Mouse (Mus musculus): ENCODE results near the gene Hacd3. TPM values are rescaled to one million over a fixed set of nuclear protein-coding genes. Genes with fewer than 3 reads are reported as not detected.
A peak's percentile ranks its signal among the peaks of the same experiment; 100 is the strongest.
"Not testable (repeated sequence)": the region's sequence is repeated elsewhere in the genome, so short reads cannot be mapped to it uniquely, and the experiment has no call there.

Hacd3 gene
- polyA plus RNA-seq, 1 experiment from 2014 or later, result 52.3 TPM

DNA sequence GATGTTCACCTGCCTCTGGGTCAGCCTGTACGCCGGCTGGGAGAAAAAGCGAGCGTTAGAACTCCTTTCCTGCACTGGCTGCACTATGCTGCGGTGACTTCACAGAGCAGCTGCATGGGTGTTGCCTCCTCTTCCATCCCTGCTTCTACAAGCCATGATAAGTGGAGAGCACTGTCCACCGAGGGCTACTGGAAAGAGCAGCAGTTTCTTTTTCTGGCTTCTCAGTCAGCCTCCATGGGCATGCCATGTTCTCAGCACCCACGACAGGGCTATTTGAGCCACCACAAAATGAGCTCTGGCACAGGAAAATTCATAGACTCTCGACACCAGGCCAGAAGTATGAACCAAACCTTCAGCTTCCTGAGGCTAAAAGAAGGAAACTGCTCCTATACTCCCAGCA is 15.8 kb downstream of the Hacd3 start:
- 87% methylated on average over 8 of the region's 8 CpGs for WGBS
- Histone ChIP-seq H3K27ac (ENCODE audit: low read length) (no peak overlapping the region), H3K27me3 (ENCODE audit: control insufficient read depth, insufficient read depth, low read length) (no peaks in the 10 kb centered on the region), H3K9me3 (replicated peaks; ENCODE audit: control insufficient read depth, low read length) (peaks cover 3% of the 10 kb centered on the region; the same call in 1 of the 2 replicates), H3K4me2 (ENCODE audit: low read depth, low read length) (no peak overlapping the region), H3K4me3 (ENCODE audit: low read length) (no peak overlapping the region), H3K9ac (ENCODE audit: low read length) (no peak overlapping the region), H3K36me3 (ENCODE audit: control insufficient read depth, insufficient read depth) (peaks cover 43% of the 10 kb centered on the region), H3K4me1 (ENCODE audit: control insufficient read depth, insufficient read depth, low read length) (no peaks in the 10 kb centered on the region)
- no peak for ATAC-seq (replicated peaks; ENCODE audit: extremely low read depth, insufficient read depth, low FRiP score)

DNA sequence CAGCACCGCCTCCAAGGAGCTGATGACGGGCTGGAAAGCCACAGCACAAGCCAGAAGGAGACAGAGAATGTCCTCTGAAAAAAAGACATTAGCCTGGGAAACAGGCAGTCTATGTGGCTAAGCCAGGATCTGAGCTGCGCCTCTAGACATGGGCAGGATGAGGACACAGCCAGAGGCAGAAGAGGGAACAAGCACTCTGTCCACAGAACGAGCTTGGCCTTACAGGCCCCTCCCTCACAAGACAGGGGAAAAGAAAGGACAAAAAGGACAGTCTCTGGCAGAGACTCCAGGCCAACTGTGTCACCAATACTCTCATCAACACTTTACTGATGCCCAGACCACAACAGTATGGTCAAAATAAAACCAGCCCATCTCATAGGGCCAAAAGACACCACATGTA is 20.0 kb downstream of the Hacd3 start:
- Histone ChIP-seq H3K36me3 (ENCODE audit: control insufficient read depth, insufficient read depth) (peaks cover 42% of the 10 kb centered on the region), H3K9me3 (replicated peaks; ENCODE audit: control insufficient read depth, low read length) (peaks cover 3% of the 10 kb centered on the region; the same call in 1 of the 2 replicates), H3K27me3 (ENCODE audit: control insufficient read depth, insufficient read depth, low read length) (no peaks in the 10 kb centered on the region), H3K4me3 (ENCODE audit: low read length) (no peak overlapping the region), H3K4me2 (ENCODE audit: low read depth, low read length) (no peak overlapping the region), H3K4me1 (ENCODE audit: control insufficient read depth, insufficient read depth, low read length) (no peaks in the 10 kb centered on the region), H3K9ac (ENCODE audit: low read length) (no peak overlapping the region), H3K27ac (ENCODE audit: low read length) (no peak overlapping the region)
- no peak for ATAC-seq (replicated peaks; ENCODE audit: extremely low read depth, insufficient read depth, low FRiP score)
- WGBS, result 63% methylated on average over 4 of the region's 4 CpGs

DNA sequence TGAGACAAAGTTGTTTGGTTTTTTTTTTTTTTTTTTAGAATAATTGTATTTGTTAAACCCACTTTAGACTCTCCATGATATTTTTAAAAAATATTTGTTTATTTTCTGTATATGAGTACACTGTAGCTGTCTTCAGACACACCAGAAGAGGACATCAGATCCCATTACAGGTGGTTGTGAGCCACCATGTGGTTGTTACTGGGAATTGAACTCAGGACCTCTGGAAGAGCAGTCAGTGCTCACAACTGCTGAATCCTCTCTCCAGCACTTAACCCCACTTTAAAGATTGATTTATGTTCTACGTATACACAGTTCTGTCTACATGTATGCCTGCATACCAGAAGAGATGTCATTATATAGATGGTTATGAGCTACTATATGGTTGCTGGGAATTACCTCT is 26.0 kb downstream of the Hacd3 start:
- H3K36me3 ChIP-seq (ENCODE audit: control insufficient read depth, insufficient read depth), result peaks cover 21% of the 10 kb centered on the region
- not testable (repeated sequence) for H3K9me3 ChIP-seq (replicated peaks; ENCODE audit: control insufficient read depth, low read length); H3K4me1 ChIP-seq (ENCODE audit: control insufficient read depth, insufficient read depth, low read length); H3K27ac ChIP-seq (ENCODE audit: low read length); H3K9ac ChIP-seq (ENCODE audit: low read length); H3K4me2 ChIP-seq (ENCODE audit: low read depth, low read length); H3K27me3 ChIP-seq (ENCODE audit: control insufficient read depth, insufficient read depth, low read length); ATAC-seq (replicated peaks; ENCODE audit: extremely low read depth, insufficient read depth, low FRiP score); H3K4me3 ChIP-seq (ENCODE audit: low read length)
- WGBS, result 68% methylated on average over 1 of the region's 1 CpGs

DNA sequence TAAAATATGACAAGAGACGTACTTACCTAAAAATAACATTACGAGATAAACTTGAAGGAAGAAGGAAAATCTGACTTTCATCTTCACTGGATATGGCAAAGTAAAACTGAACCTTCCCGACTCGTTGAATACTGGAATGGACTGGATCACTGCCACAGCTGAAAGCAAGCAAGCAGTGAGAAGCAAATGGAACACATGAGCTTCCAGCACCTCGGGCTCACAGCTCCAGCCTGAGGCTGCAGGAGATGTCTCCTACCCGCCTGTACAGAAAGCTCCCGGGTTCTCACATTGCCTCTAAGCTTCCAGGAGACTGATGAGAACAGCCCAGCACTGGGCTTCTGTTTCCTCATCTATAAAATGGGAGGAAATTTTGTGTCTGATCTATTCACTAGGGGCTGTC is 31.2 kb downstream of the Hacd3 start:
- H3K36me3 ChIP-seq (ENCODE audit: control insufficient read depth, insufficient read depth), result peaks cover 20% of the 10 kb centered on the region

DNA sequence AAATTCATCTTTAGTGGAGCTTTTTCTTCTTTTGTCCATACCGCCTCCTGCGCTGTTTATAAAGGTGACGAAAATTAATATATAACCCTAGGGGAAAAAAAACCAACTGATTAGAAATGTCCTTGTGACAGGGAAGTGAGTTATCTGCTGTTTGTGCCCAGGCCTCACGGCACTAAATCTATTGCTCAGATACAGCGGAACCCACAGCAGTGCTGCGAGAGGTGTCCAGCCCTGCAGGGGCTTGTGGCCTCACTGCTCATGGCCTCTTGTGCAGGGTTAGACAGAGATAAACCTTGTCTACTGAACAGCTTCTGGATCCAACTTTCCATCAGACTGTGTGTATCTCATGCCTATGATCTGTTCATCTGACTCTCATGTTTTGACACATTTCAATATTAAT is 33.0 kb downstream of the Hacd3 start:
- no peak for ATAC-seq (replicated peaks; ENCODE audit: extremely low read depth, insufficient read depth, low FRiP score)
- H3K9ac ChIP-seq (ENCODE audit: low read length), result no peak overlapping the region
- no peak overlapping the region for H3K27ac ChIP-seq (ENCODE audit: low read length)
- peaks cover 6% of the 10 kb centered on the region for H3K4me1 ChIP-seq (ENCODE audit: control insufficient read depth, insufficient read depth, low read length)
- H3K4me3 ChIP-seq (ENCODE audit: low read length), result no peak overlapping the region
- H3K27me3 ChIP-seq (ENCODE audit: control insufficient read depth, insufficient read depth, low read length), result no peaks in the 10 kb centered on the region
- H3K9me3 ChIP-seq (replicated peaks; ENCODE audit: control insufficient read depth, low read length), result no peaks in the 10 kb centered on the region
- no peak overlapping the region for H3K4me2 ChIP-seq (ENCODE audit: low read depth, low read length)
- WGBS, result 64% methylated on average over 6 of the region's 6 CpGs
- peaks cover 27% of the 10 kb centered on the region for H3K36me3 ChIP-seq (ENCODE audit: control insufficient read depth, insufficient read depth)

More for the DNA sequence above, 31.2 kb downstream of the Hacd3 start:
- Histone ChIP-seq H3K27ac (ENCODE audit: low read length) (no peak overlapping the region), H3K9me3 (replicated peaks; ENCODE audit: control insufficient read depth, low read length) (no peaks in the 10 kb centered on the region), H3K4me2 (ENCODE audit: low read depth, low read length) (no peak overlapping the region), H3K4me3 (ENCODE audit: low read length) (no peak overlapping the region), H3K4me1 (ENCODE audit: control insufficient read depth, insufficient read depth, low read length) (peaks cover 4% of the 10 kb centered on the region), H3K9ac (ENCODE audit: low read length) (no peak overlapping the region), H3K27me3 (ENCODE audit: control insufficient read depth, insufficient read depth, low read length) (no peaks in the 10 kb centered on the region)
- ATAC-seq (replicated peaks; ENCODE audit: extremely low read depth, insufficient read depth, low FRiP score), result no peak
- WGBS, result 48% methylated on average over 7 of the region's 7 CpGs

DNA sequence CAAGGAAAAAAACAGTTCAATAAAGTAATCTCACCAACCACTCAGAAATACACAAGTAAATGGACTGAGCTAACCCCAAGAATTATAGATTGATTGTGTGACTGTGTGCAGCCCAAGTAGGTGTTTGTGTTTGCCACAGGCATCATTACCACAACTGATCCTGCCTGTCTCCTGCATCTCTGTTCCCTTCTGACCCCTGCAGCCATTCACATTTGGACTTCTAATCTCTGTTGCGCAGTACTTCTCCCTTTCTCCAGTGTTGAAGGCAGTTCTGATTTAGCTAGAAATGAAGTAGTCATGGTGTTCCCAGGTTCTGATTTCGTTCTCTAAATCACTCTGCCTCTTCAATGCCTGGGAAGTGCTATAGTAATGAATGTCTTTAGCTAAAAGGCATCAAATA is 33.8 kb downstream of the Hacd3 start:
- H3K9me3 ChIP-seq (replicated peaks; ENCODE audit: control insufficient read depth, low read length), result no peaks in the 10 kb centered on the region
- H3K36me3 ChIP-seq (ENCODE audit: control insufficient read depth, insufficient read depth), result peaks cover 29% of the 10 kb centered on the region
- WGBS, result 93% methylated on average over 2 of the region's 2 CpGs
- H3K4me3 ChIP-seq (ENCODE audit: low read length), result no peak overlapping the region
- no peak overlapping the region for H3K4me2 ChIP-seq (ENCODE audit: low read depth, low read length)
- H3K27ac ChIP-seq (ENCODE audit: low read length), result no peak overlapping the region
- ATAC-seq (replicated peaks; ENCODE audit: extremely low read depth, insufficient read depth, low FRiP score), result no peak
- H3K9ac ChIP-seq (ENCODE audit: low read length), result no peak overlapping the region
- H3K27me3 ChIP-seq (ENCODE audit: control insufficient read depth, insufficient read depth, low read length), result no peaks in the 10 kb centered on the region
- peaks cover 6% of the 10 kb centered on the region for H3K4me1 ChIP-seq (ENCODE audit: control insufficient read depth, insufficient read depth, low read length)

DNA sequence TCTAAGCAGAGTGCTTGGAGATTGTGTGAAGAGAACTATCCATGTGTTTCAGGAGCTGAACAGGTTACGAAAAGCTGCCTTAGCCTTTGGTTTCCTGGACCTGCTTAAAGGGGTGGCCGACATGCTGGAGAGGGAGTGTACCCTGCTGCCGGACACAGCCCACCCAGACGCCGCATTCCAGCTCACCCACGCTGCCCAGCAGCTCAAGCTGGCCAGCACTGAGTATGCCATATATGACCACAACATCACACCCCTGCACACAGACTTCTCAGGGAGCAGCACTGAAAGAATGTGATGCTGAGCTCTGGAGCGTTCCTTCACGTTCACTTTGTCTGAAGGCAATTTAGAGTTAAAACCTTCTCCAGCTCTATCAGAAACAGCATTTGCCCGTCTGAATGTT is 35.7 kb downstream of the Hacd3 start:
- Histone ChIP-seq H3K36me3 (ENCODE audit: control insufficient read depth, insufficient read depth) (peaks cover 36% of the 10 kb centered on the region), H3K9me3 (replicated peaks; ENCODE audit: control insufficient read depth, low read length) (no peaks in the 10 kb centered on the region), H3K9ac (ENCODE audit: low read length) (no peak overlapping the region), H3K27me3 (ENCODE audit: control insufficient read depth, insufficient read depth, low read length) (no peaks in the 10 kb centered on the region), H3K4me1 (ENCODE audit: control insufficient read depth, insufficient read depth, low read length) (peaks cover 6% of the 10 kb centered on the region), H3K4me2 (ENCODE audit: low read depth, low read length) (no peak overlapping the region), H3K4me3 (ENCODE audit: low read length) (no peak overlapping the region), H3K27ac (ENCODE audit: low read length) (peak overlapping the region; percentile 28)
- 41% methylated on average over 9 of the region's 9 CpGs for WGBS
- ATAC-seq (replicated peaks; ENCODE audit: extremely low read depth, insufficient read depth, low FRiP score), result peak; percentile 71; the same call in 1 of the 2 replicates

DNA sequence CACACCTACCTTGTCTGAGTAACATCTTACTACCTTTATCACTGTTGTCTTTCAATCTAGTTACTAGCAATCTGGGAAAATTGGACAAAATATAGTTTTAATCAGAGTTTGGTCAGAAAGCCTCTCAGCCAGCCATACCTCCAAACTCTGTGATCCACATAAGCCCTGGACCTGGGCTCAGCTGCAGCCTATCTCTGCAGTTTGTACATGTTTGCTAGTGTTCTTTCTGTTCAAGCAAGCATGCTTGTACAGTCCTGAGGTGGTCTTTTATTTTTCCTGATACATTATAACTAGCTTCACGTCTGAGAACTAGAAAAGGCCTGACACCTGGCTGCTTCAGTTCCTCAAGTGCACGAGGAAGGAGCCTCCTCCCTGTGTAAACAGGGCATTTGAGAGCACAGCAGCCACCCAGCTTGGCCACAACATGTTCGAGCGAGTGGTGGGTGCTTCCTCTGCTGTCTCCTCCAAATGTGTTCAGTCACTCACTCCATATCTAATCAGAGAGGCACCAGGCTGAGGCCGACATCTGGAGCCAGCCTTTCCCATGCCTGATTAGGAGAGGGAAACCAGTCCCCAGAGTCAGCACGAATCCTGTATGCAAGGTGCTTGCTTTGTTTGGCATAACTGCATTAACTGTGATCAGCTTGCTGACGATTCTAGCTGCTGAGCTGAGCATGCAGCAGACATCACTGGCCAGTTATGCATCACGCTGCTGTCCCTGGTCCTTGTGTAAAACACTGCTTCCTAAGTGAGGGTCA is 36.3 kb downstream of the Hacd3 start:
- WGBS, result 25% methylated on average over 8 of the region's 8 CpGs
- peak; percentile 19; the same call in 1 of the 2 replicates for ATAC-seq (replicated peaks; ENCODE audit: extremely low read depth, insufficient read depth, low FRiP score)
- Histone ChIP-seq H3K36me3 (ENCODE audit: control insufficient read depth, insufficient read depth) (peaks cover 41% of the 10 kb centered on the region), H3K9ac (ENCODE audit: low read length) (no peak overlapping the region), H3K4me3 (ENCODE audit: low read length) (no peak overlapping the region), H3K27me3 (ENCODE audit: control insufficient read depth, insufficient read depth, low read length) (no peaks in the 10 kb centered on the region), H3K27ac (ENCODE audit: low read length) (peak overlapping the region; percentile 23), H3K4me1 (ENCODE audit: control insufficient read depth, insufficient read depth, low read length) (peaks cover 6% of the 10 kb centered on the region), H3K4me2 (ENCODE audit: low read depth, low read length) (no peak overlapping the region), H3K9me3 (replicated peaks; ENCODE audit: control insufficient read depth, low read length) (no peaks in the 10 kb centered on the region)

DNA sequence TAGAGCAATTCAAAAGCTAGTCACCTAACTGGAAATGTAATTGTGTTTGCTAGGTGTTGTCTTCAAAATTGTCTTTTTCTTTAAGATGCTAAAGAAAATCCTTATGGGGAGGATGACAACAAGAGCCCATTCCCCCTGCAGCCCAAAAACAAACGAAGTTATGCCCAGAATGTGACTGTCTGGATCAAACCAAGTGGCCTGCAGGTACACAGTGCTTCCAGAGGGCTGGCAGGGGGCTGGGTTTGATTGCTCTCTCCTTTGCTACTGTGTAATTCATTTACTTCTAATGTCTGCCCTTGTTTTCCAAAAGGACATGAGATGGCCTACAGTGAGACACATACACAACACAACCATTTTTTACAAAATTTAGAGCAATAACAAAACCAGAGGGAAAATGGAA is 39.6 kb downstream of the Hacd3 start:
- Histone ChIP-seq H3K4me2 (ENCODE audit: low read depth, low read length) (no peak overlapping the region), H3K27me3 (ENCODE audit: control insufficient read depth, insufficient read depth, low read length) (no peaks in the 10 kb centered on the region), H3K27ac (ENCODE audit: low read length) (no peak overlapping the region), H3K9me3 (replicated peaks; ENCODE audit: control insufficient read depth, low read length) (no peaks in the 10 kb centered on the region), H3K4me1 (ENCODE audit: control insufficient read depth, insufficient read depth, low read length) (peaks cover 6% of the 10 kb centered on the region), H3K4me3 (ENCODE audit: low read length) (no peak overlapping the region), H3K9ac (ENCODE audit: low read length) (no peak overlapping the region), H3K36me3 (ENCODE audit: control insufficient read depth, insufficient read depth) (peaks cover 47% of the 10 kb centered on the region)
- ATAC-seq (replicated peaks; ENCODE audit: extremely low read depth, insufficient read depth, low FRiP score), result no peak
- WGBS, result 69% methylated on average over 1 of the region's 1 CpGs
